In genomic region chr4:46497286-46497892, GRCm38 (mm10) we compare ENCODE assay signal across 8 mouse cellular contexts. TPM values are rescaled to one million over a fixed set of nuclear protein-coding genes. Genes with fewer than 3 reads are reported as not detected.
DNase-seq lines count a peak whose midpoint lies in the region; ATAC-seq and TF ChIP-seq lines count a peak whose summit lies in the region.

No protein-coding gene starts in this region.

- no peaks in the 10 kb centered on the region for H3K27me3 ChIP-seq in ES-Bruce4 (ENCODE audit: control insufficient read depth, insufficient read depth, low read length, poor library complexity, severe bottlenecking)
- no peaks in the 10 kb centered on the region for H3K27me3 ChIP-seq in kidney, postnatal 0 days (ENCODE audit: insufficient read depth, low read length)
- no peaks in the 10 kb centered on the region for H3K27me3 ChIP-seq in liver, postnatal 0 days (ENCODE audit: insufficient read depth, low read length)

- no peaks in the 10 kb centered on the region for H3K9me3 ChIP-seq in ES-Bruce4 (replicated peaks; ENCODE audit: control insufficient read depth, insufficient read depth, low read length, poor library complexity, severe bottlenecking)
- H3K9me3 ChIP-seq in kidney, postnatal 0 days (replicated peaks; ENCODE audit: low read length): no peaks in the 10 kb centered on the region
- no peaks in the 10 kb centered on the region for H3K9me3 ChIP-seq in liver, postnatal 0 days (ENCODE audit: low read length)

- no peak overlapping the region for H3K4me3 ChIP-seq in ES-Bruce4 (ENCODE audit: low read depth, low read length)
- no peak overlapping the region for H3K4me3 ChIP-seq in kidney, postnatal 0 days (replicated peaks; ENCODE audit: low read depth, low read length)
- H3K4me3 ChIP-seq in liver, postnatal 0 days (ENCODE audit: low read depth, low read length): no peak overlapping the region

- no peak for TF ChIP-seq POLR2A in ES-Bruce4 (IDR thresholded peaks at IDR 0.05; ENCODE audit: insufficient read depth, low read length)

- WGBS in kidney, postnatal 0 days: 51% methylated on average over 4 of the region's 4 CpGs
- WGBS in liver, postnatal 0 days (ENCODE audit: insufficient replicate concordance): 50% methylated on average over 4 of the region's 4 CpGs

- no peak overlapping the region for H3K4me2 ChIP-seq in kidney, postnatal 0 days (ENCODE audit: low read length)
- H3K4me2 ChIP-seq in liver, postnatal 0 days (ENCODE audit: low read depth, low read length): no peak overlapping the region

- no peak overlapping the region for H3K9ac ChIP-seq in ES-Bruce4 (ENCODE audit: low read depth, poor library complexity, severe bottlenecking)
- H3K9ac ChIP-seq in kidney, postnatal 0 days (ENCODE audit: low read depth, low read length): no peak overlapping the region
- H3K9ac ChIP-seq in liver, postnatal 0 days (replicated peaks): no peak overlapping the region

- peak; percentile 79 for ATAC-seq in frontal cortex, adult (ENCODE audit: low TSS enrichment)
- no peak; the same call in 1 of the 2 replicates for ATAC-seq in kidney, postnatal 0 days (replicated peaks; ENCODE audit: low FRiP score, low read depth)
- ATAC-seq in liver, postnatal 0 days: 0 out of 2 replicates have a peak, but pooled peaks have one; percentile 20

- peaks cover 30% of the 10 kb centered on the region for H3K36me3 ChIP-seq in ES-Bruce4 (ENCODE audit: control insufficient read depth, insufficient read depth, low read length, poor library complexity, severe bottlenecking)
- H3K36me3 ChIP-seq in kidney, postnatal 0 days (ENCODE audit: insufficient read depth, low read length): peaks cover 22% of the 10 kb centered on the region
- H3K36me3 ChIP-seq in liver, postnatal 0 days (replicated peaks; ENCODE audit: insufficient read depth, low read length): peaks cover 58% of the 10 kb centered on the region

- TF ChIP-seq CTCF in ES-Bruce4 (IDR thresholded peaks at IDR 0.05; ENCODE audit: low read depth, low read length): peak; percentile 75
- peak; percentile 99 for TF ChIP-seq CTCF in kidney, postnatal 0 days (IDR thresholded peaks at IDR 0.05; ENCODE audit: low read depth)
- peak; percentile 99 for TF ChIP-seq CTCF in liver, postnatal 0 days (IDR thresholded peaks at IDR 0.05; ENCODE audit: low read depth)

- DNase-seq in A20 (ENCODE audit: low read depth, low spot score): peak; percentile 79
- DNase-seq in c-Kit-positive CD71-positive TER-119-negative erythroid progenitor cells, embryonic 14.5 days (ENCODE audit: low read depth): peak; percentile 78
- peak; percentile 74 for DNase-seq in kidney, postnatal 0 days (ENCODE audit: low spot score)
- DNase-seq in liver, postnatal 0 days: peak; percentile 86
- peak; percentile 73 to 84 for DNase-seq in right cerebral cortex, adult 2 months (ENCODE audit: low spot score in 2 of 2)
- peak; percentile 45 for DNase-seq in yolk sac, embryonic 10.5 days (ENCODE audit: low spot score)

- TF ChIP-seq EP300 in ES-Bruce4 (IDR thresholded peaks at IDR 0.05; ENCODE audit: insufficient read depth, low read depth, low read length): no peak
- no peak for TF ChIP-seq EP300 in liver, postnatal 0 days (IDR thresholded peaks at IDR 0.05; ENCODE audit: low read depth)

- H3K4me1 ChIP-seq in ES-Bruce4 (ENCODE audit: control insufficient read depth, insufficient read depth, low read length): no peaks in the 10 kb centered on the region
- H3K4me1 ChIP-seq in kidney, postnatal 0 days (replicated peaks; ENCODE audit: insufficient read depth, low read length): no peaks in the 10 kb centered on the region
- no peaks in the 10 kb centered on the region for H3K4me1 ChIP-seq in liver, postnatal 0 days (ENCODE audit: insufficient read depth)

- no peak overlapping the region for H3K27ac ChIP-seq in ES-Bruce4 (ENCODE audit: insufficient read depth, low read length)
- no peak overlapping the region for H3K27ac ChIP-seq in kidney, postnatal 0 days
- no peak overlapping the region for H3K27ac ChIP-seq in liver, postnatal 0 days (ENCODE audit: low read depth)

RNA-seq across cellular contexts. Expression of gene Nans, which starts 8.3 kb away (rescaled TPM):
- 103 TPM in 2 replicates for polyA plus RNA-seq in ES-Bruce4 (2011; ENCODE audit: insufficient read depth, insufficient read length, low read depth, missing spikeins)
- 45.6 and 50.7 TPM in 2 replicates for polyA plus RNA-seq in kidney, postnatal 0 days (2015; fragmentation: Nextera tagmentation; extraction: Ambion mirVana)
- polyA plus RNA-seq in liver, postnatal 0 days (2015; fragmentation: Nextera tagmentation; extraction: Ambion mirVana): 23.8 and 25.0 TPM in 2 replicates

RNA-seq across cellular contexts. Expression of gene Trim14, which starts 38.6 kb away (rescaled TPM):
- 3.5 and 5.7 TPM in 2 replicates for polyA plus RNA-seq in ES-Bruce4 (2011; ENCODE audit: insufficient read depth, insufficient read length, low read depth, missing spikeins)
- 2.6 and 3.1 TPM in 2 replicates for polyA plus RNA-seq in kidney, postnatal 0 days (2015; fragmentation: Nextera tagmentation; extraction: Ambion mirVana)
- polyA plus RNA-seq in liver, postnatal 0 days (2015; fragmentation: Nextera tagmentation; extraction: Ambion mirVana): 14.1 and 16.2 TPM in 2 replicates

RNA-seq across cellular contexts. Expression of gene Anp32b, which starts 46.7 kb away (rescaled TPM):
- 459 and 464 TPM in 2 replicates for polyA plus RNA-seq in ES-Bruce4 (2011; ENCODE audit: insufficient read depth, insufficient read length, low read depth, missing spikeins)
- 198 and 211 TPM in 2 replicates for polyA plus RNA-seq in kidney, postnatal 0 days (2015; fragmentation: Nextera tagmentation; extraction: Ambion mirVana)
- 184 and 188 TPM in 2 replicates for polyA plus RNA-seq in liver, postnatal 0 days (2015; fragmentation: Nextera tagmentation; extraction: Ambion mirVana)
